Mouse (Mus musculus) spleen, postnatal 36 days (tissue): Measurements from ENCODE around the gene Gm10945.

ENCODE experiments used
- DNase-seq, 2 experiments: peaks; one replicate each; pipeline ENCODE4 v3.0.0; 2022; ENCODE audit warnings: low spot score in 2 of 2, mixed read lengths in 1 of 2

The Gm10945 gene

DNA sequence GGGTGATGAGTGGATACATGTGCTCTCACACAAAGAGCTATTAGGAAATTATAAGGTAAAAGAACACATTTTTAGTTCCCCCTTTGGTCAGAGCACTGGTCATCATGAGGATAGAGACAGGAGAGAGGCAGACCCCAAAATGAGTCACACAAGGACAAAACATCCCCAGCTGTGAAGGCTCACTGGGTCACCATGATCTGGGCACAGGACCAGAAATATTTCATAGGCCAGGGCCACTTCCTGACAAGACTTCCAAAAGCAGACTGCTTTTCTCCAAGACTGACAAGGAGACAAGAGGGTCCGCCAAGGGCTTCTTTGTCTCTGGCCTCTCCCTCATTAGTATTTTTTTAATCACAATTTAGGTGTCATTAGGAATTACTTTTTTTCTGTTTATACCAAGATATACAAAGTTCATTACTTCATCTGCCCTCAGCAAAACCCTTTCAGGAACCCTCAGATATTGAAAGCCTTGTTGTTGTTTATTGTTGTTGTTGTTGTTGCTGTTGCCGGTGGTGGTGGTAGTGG, at the start of gene Gm10945:
Gm10945 (minus strand) TSS at position 475 of the 525 bp plus-strand sequence.
- DNase-seq, result no peak

DNA sequence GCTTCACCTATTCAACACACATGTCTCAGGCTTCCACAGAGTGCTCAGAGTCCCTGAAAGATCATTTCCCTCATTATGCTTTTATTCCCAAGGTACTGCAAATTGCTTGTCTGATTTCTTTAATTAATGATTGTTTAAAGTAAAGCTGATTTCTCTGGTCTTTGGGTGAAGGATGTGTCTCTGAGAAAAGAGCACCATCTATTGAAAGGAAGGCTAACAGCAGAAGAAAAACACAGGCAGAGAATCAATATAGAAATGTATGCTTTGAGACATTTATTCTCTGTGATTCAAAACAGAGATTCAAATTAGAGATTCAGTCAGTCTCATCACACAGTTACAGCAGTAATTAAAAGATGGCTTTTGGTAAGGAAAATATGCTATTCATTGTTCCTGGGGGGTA, 28.7 kb upstream of the Gm10945 start:
- no peak for DNase-seq

DNA sequence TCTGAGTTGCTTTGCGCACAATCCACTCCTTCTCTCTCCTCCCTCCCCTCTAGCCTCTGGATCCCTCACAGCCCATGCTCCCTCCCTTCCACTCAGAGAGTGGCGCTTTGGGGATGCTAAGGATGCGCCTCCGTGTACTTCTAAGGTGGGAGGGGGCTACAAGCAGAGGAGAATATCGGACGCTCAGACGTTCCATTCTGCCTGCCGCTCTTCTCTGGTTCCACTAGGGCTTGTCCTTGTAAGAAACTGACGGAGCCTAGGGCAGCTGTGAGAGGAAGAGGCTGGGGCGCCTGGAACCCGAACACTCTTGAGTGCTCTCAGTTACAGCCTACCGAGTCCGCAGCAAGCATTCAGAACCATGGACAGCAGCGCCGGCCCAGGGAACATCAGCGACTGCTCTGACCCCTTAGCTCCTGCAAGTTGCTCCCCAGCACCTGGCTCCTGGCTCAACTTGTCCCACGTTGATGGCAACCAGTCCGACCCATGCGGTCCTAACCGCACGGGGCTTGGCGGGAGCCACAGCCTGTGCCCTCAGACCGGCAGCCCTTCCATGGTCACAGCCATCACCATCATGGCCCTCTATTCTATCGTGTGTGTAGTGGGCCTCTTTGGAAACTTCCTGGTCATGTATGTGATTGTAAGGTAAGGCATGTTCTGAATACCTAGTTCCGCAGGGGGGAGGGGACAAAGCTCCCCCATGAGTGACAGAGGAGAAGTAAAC, 27.1 kb upstream of the Gm10945 start:
- no peak for DNase-seq

DNA sequence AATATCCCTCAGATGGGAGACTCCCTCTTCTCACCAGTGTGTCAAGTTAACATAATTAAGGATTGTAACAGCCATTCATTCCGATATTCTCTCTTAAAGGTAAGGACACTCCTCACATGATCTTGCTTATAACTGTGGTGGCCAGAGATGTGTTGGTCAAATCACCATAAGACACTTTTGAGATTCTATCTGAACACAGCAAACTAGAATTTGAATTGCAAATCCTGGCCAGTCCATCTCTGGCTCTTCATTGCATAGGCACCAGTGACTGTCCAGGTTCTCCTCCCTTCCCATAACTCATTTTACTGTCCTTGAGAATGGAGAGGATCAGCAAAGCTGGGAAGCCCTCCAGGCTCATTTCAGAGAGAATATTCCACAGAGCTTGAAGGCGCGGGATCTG, 3.4 kb downstream of the Gm10945 start, which contains the start of gene Oprm1:
Oprm1 (plus strand) TSS at position 301 of the 400 bp plus-strand sequence.
- no peak for DNase-seq

DNA sequence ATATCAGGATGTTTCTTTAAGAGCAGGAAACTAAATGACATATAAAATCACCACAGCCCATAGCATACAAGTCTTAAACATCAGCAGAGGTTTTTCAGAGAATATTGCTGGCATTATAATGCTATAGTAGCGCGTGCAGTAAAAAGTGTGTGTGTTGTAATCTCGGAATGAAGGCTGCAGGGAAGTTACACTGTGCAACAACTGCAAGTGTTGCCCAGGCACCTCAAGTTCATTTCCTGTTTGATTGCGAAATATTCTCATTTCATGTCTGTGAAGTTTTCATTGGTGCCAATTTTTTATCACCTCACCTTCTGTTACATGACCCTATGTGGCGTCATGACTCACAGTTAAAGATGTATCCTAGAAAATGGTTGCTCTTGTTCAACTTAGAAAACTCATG, 8.2 kb downstream of the Gm10945 start:
- DNase-seq, result no peak

DNA sequence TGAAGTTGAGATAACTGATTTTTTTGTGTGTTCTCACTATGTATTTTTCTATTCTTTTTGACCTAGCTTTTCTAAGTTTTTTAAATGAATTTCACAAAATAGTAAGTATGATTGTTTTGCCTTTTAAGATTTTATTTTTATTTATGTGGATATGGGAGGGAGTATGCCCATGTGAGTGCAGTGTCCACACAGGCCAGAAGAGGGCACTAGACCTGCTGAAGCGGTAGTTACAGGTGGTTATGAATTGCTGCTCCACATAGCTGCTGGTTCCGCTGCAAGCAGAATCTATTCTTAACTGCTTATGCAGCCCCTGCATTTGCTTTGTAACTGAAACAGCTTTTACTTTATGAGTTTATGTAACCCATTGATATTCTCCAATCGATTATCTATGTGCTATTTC, 33.1 kb downstream of the Gm10945 start:
- DNase-seq, result no peak

DNA sequence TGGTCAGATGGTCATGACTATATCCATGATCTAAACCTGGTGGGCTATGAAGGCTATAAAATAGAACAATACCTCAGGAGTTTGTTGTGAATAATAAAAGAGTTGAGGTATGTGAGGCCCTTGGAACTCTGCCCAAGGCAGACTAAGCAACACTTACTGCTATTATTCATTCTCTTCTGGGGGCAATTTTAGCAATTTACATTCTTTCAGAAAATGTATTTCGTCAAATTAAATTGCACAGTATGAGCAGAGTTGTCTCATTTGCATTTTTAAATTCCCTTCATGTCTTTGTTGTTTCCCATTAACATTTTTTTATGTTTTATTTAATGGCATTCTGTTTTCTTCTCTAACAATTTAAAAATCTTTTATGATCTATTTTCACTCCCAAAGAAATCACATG, 37.8 kb downstream of the Gm10945 start:
- DNase-seq, result no peak

DNA sequence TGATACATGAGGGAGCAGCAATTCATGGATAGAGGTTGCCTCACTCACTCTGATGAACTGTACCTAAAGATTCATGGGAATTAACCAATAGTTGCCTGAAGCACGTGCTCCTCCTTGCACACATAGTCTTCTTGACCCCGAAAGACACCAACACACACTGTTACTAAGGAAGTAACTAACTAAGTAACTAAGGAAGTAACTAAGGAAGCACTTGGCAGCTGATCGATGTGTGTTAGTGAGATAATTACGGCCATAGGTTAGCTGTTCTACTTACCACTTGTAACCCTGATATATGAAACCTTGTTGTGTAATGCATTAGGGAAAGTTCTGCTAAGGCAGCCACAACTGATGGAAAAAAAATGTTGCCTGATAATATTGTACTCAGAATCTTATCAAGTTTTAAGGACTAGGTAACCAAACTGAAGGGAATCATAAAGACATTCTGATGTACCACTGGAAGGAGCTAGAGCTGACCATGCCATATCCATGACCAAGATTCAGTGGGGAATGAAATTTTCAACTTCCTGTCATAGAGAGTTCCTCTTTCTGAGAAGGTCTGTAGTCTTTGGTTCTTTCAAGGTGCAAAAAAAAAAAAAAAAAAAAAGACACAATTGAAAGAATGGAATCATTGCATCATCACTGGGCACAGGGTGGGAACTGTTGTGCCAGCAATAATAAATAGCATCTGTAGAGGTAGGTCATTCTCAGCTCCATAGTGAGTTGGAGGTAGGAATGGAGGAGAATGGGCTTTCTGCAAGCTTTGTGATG, 44.2 kb downstream of the Gm10945 start:
- no peak for DNase-seq

DNA sequence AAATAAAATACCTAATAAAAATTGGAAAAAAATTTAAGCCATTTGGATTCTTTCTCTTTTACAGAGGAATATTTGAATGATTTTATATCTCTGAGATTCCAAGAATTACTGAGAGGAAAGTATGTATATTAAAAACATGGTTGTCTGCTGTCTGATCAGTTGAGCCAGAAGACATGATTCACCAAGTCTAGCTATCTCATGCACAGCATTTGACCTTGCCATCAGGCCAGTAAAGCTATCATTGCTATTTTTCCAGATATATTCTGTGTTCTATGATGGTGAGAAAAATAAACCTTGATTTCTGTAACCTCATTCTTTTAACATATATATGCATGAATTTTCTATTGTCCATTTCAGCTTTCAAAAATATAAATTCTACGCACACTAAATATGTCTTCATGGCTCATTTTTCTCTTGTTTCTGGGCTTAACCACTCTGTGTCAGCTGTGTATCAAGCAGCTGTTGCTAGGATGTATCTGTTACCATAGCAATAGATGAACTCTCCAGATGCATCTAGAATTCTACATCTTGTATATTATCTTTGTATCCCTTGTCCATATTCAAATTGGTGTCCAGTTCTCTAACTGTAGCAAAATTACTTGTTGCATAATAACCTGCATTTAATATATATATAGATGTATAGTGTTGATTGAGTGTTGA, 56.2 kb downstream of the Gm10945 start:
- DNase-seq, result no peak

DNA sequence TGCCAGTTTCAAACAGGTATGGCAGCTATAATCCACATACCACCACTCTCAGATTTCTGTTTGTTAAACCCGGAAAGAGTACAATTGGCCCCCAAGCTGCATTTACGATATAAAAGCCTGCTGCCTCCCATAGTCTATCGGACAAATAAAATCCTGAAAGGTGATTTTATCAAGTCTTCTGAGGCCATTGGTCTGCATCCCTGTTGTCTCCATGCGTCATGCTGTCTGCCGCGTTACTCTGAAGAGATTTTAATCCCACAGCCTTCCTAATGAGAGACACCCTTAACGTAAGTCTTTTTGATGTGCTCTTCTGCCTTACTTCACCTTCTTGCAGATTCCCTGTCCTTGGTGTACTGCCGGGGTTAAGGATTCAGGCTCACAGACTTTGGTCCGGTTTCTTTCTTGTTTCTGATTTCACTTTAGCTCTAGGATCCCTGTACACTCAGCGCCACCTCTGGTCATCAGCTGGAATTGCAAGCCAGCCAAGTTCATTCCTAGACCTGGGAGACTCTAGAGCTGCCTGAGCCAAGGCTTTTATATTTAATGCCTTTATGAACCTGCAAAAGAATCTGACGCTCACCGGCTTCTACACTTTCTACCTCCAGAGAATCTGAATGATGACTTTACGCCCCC, 67.2 kb downstream of the Gm10945 start:
- no peak for DNase-seq
